Mouse (Mus musculus) liver, embryonic 14.5 days (tissue): Measurements from ENCODE around the gene Nrxn1.

ENCODE experiments used
- CTCF ChIP-seq: IDR thresholded peaks from 2 replicates; pipeline ENCODE4 v1.5.1; 2016; ENCODE audit warnings: antibody characterized with exemption, low read depth, control low read depth
- EP300 ChIP-seq: IDR thresholded peaks from 2 replicates; pipeline ENCODE4 v1.6.1; 2016; ENCODE audit warnings: antibody characterized with exemption, low read depth

- TF ChIP-seq EP300 (no peak), CTCF (no peak)
Observed at GRCm38 (mm10) chr17:91088991-91089390, 3.9 kb downstream of the Nrxn1 start.
